Mouse (Mus musculus): ENCODE measurements at regions not wholly inside any gene's neighbourhood (a gene's known extent, or its start where the extent isn't known, plus 50 kb on each side); places are given as distances from the start of the nearest gene placed in this dataset.

- H3K27me3 ChIP-seq (replicated peaks; ENCODE audit: control insufficient read depth, insufficient read depth, low read length) = no peaks in the 10 kb centered on the region
- ATAC-seq (ENCODE audit: low read depth) = peak; percentile 75; the same call in 1 of the 2 replicates
- WGBS = 36% methylated on average over 4 of the region's 4 CpGs
- DNase-seq (ENCODE audit: low spot score) = peak; percentile 76
- H3K9me3 ChIP-seq (ENCODE audit: control insufficient read depth, low read length) = no peaks in the 10 kb centered on the region
- no peaks in the 10 kb centered on the region for H3K36me3 ChIP-seq (ENCODE audit: control insufficient read depth, insufficient read depth, low read length)
- no peak overlapping the region for H3K4me3 ChIP-seq (ENCODE audit: low read depth, low read length)
- H3K27ac ChIP-seq (replicated peaks; ENCODE audit: low read depth, low read length) = no peak overlapping the region
- H3K4me2 ChIP-seq (ENCODE audit: low read depth, low read length) = no peak overlapping the region
- H3K4me1 ChIP-seq (ENCODE audit: control insufficient read depth, insufficient read depth, low read length) = no peaks in the 10 kb centered on the region
- no peak overlapping the region for H3K9ac ChIP-seq (ENCODE audit: low read depth, low read length)
Observed at GRCm38 (mm10) chr14:109266521-109266920, 352.6 kb upstream of the Slitrk1 start.

DNA sequence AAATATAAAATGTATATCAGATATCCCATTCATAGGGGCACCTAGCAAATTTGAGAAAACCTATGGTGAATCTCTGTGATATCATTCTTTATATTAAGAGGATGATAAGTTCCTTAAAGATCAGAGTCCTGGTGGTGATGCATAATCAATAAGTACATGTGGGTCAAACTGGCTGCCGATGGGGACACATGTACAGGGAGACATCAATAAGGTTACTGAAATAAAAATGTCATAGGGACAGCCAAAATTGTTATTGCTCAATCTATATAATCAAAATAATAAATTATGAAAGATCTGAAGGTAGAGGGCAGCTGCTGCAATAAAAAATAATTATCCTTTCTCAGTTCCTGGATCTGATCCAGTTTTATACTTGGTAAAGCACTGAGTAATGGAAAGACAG is 348.0 kb upstream of the Slitrk1 start:
- H3K9ac ChIP-seq (ENCODE audit: low read depth, low read length) = no peak overlapping the region
- no peak overlapping the region for H3K4me2 ChIP-seq (ENCODE audit: low read depth, low read length)
- H3K4me1 ChIP-seq (ENCODE audit: control insufficient read depth, insufficient read depth, low read length) = no peaks in the 10 kb centered on the region
- 98% methylated on average over 1 of the region's 1 CpGs for WGBS
- ATAC-seq (ENCODE audit: low read depth) (no peak), DNase-seq (ENCODE audit: low spot score) (no peak)
- no peak overlapping the region for H3K27ac ChIP-seq (replicated peaks; ENCODE audit: low read depth, low read length)
- H3K4me3 ChIP-seq (ENCODE audit: low read depth, low read length) = no peak overlapping the region
- no peaks in the 10 kb centered on the region for H3K36me3 ChIP-seq (ENCODE audit: control insufficient read depth, insufficient read depth, low read length)
- no peaks in the 10 kb centered on the region for H3K9me3 ChIP-seq (ENCODE audit: control insufficient read depth, low read length)
- H3K27me3 ChIP-seq (replicated peaks; ENCODE audit: control insufficient read depth, insufficient read depth, low read length) = no peaks in the 10 kb centered on the region

- Histone ChIP-seq H3K36me3 (ENCODE audit: control insufficient read depth, insufficient read depth, low read length) (no peaks in the 10 kb centered on the region), H3K4me3 (ENCODE audit: low read depth, low read length) (no peak overlapping the region), H3K27me3 (replicated peaks; ENCODE audit: control insufficient read depth, insufficient read depth, low read length) (no peaks in the 10 kb centered on the region), H3K9me3 (ENCODE audit: control insufficient read depth, low read length) (no peaks in the 10 kb centered on the region), H3K4me1 (ENCODE audit: control insufficient read depth, insufficient read depth, low read length) (no peaks in the 10 kb centered on the region), H3K27ac (replicated peaks; ENCODE audit: low read depth, low read length) (no peak overlapping the region), H3K9ac (ENCODE audit: low read depth, low read length) (no peak overlapping the region), H3K4me2 (ENCODE audit: low read depth, low read length) (no peak overlapping the region)
- WGBS = 87% methylated on average over 8 of the region's 8 CpGs
- no peak for ATAC-seq (ENCODE audit: low read depth)
- DNase-seq (ENCODE audit: low spot score) = no peak
Observed at GRCm38 (mm10) chr14:109214848-109215247, 300.9 kb upstream of the Slitrk1 start.

DNA sequence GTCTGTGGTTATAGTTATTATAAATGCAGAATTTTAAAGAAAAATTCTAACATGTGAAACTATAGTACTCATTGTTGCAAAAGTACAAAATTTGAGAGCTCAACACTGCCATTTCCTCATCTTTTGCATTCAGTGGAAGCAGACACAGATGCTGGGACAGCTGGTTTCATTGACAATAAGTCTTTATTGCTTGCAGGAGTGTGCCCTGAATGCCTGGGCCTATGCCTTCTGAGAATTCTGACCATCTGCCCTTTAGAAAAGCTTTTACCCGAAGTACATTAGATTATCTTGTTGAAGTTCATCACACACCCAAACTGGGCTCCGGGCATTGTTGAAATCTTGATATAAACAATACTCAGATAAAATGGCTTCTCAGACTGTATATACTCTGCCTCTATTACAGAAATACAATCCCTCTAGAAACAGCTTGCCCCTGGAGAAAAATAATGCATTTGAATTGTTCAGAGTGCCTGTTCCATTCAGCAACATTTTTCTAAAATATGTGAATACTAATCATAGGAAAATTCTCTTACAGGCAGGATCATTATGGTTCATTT is 266.1 kb upstream of the Slitrk1 start:
- WGBS = 58% methylated on average over 2 of the region's 2 CpGs
- Histone ChIP-seq H3K9ac (ENCODE audit: low read depth, low read length) (no peak overlapping the region), H3K4me3 (ENCODE audit: low read depth, low read length) (no peak overlapping the region), H3K4me1 (ENCODE audit: control insufficient read depth, insufficient read depth, low read length) (no peaks in the 10 kb centered on the region), H3K36me3 (ENCODE audit: control insufficient read depth, insufficient read depth, low read length) (no peaks in the 10 kb centered on the region), H3K4me2 (ENCODE audit: low read depth, low read length) (no peak overlapping the region), H3K9me3 (ENCODE audit: control insufficient read depth, low read length) (no peaks in the 10 kb centered on the region), H3K27me3 (replicated peaks; ENCODE audit: control insufficient read depth, insufficient read depth, low read length) (no peaks in the 10 kb centered on the region), H3K27ac (replicated peaks; ENCODE audit: low read depth, low read length) (no peak overlapping the region)
- ATAC-seq (ENCODE audit: low read depth) = no peak
- DNase-seq (ENCODE audit: low spot score) = peak; percentile 1

- ATAC-seq (ENCODE audit: low read depth) (no peak), DNase-seq (ENCODE audit: low spot score) (no peak)
- H3K4me3 ChIP-seq (ENCODE audit: low read depth, low read length) = no peak overlapping the region
- no peaks in the 10 kb centered on the region for H3K36me3 ChIP-seq (ENCODE audit: control insufficient read depth, insufficient read depth, low read length)
- H3K9me3 ChIP-seq (ENCODE audit: control insufficient read depth, low read length) = no peaks in the 10 kb centered on the region
- H3K4me2 ChIP-seq (ENCODE audit: low read depth, low read length) = no peak overlapping the region
- no peaks in the 10 kb centered on the region for H3K27me3 ChIP-seq (replicated peaks; ENCODE audit: control insufficient read depth, insufficient read depth, low read length)
- WGBS = 45% methylated on average over 2 of the region's 2 CpGs
- H3K4me1 ChIP-seq (ENCODE audit: control insufficient read depth, insufficient read depth, low read length) = no peaks in the 10 kb centered on the region
- H3K9ac ChIP-seq (ENCODE audit: low read depth, low read length) = no peak overlapping the region
- H3K27ac ChIP-seq (replicated peaks; ENCODE audit: low read depth, low read length) = no peak overlapping the region
Observed at GRCm38 (mm10) chr14:109176602-109177179, 262.7 kb upstream of the Slitrk1 start.

DNA sequence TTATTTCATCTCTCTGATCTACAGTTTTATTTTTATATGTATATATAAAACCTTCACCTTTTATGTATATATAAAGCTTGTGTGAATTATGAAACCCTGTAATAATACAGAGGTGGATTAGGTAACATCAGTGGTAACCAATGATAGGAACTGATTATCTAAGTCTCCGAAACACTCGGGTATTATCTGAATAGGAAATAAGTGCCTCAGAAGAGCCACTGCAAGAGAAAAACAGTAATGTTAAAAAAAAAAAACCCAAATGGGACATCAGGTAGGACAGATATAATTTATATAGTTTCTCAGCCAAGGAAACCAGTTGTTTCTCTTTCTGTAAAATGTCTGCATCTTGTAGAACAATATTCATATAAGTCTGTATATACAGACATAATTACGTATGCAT is 261.9 kb upstream of the Slitrk1 start:
- 89% methylated on average over 3 of the region's 3 CpGs for WGBS
- no peaks in the 10 kb centered on the region for H3K4me1 ChIP-seq (ENCODE audit: control insufficient read depth, insufficient read depth, low read length)
- no peak overlapping the region for H3K4me2 ChIP-seq (ENCODE audit: low read depth, low read length)
- no peaks in the 10 kb centered on the region for H3K9me3 ChIP-seq (ENCODE audit: control insufficient read depth, low read length)
- no peak overlapping the region for H3K27ac ChIP-seq (replicated peaks; ENCODE audit: low read depth, low read length)
- no peak overlapping the region for H3K9ac ChIP-seq (ENCODE audit: low read depth, low read length)
- ATAC-seq (ENCODE audit: low read depth) = no peak
- DNase-seq (ENCODE audit: low spot score) = no peak
- H3K27me3 ChIP-seq (replicated peaks; ENCODE audit: control insufficient read depth, insufficient read depth, low read length) = no peaks in the 10 kb centered on the region
- no peak overlapping the region for H3K4me3 ChIP-seq (ENCODE audit: low read depth, low read length)
- H3K36me3 ChIP-seq (ENCODE audit: control insufficient read depth, insufficient read depth, low read length) = no peaks in the 10 kb centered on the region
